Mouse (Mus musculus): ENCODE results near the gene Adipor2.

Gene Adipor2

GRCm38 (mm10) chr6:119421001-119421400 is 3.5 kb upstream of the Adipor2 start:
- no peak for DNase-seq (ENCODE audit: extremely low spot score, low spot score)

- DNase-seq (ENCODE audit: extremely low spot score, low spot score), result no peak
Measured at GRCm38 (mm10) chr6:119420357-119420756, 2.9 kb upstream of the Adipor2 start.

- no peak for DNase-seq (ENCODE audit: extremely low spot score, low spot score)
Measured at GRCm38 (mm10) chr6:119419412-119419811, 1.9 kb upstream of the Adipor2 start.

GRCm38 (mm10) chr6:119418392-119419251 is 1.1 kb upstream of the Adipor2 start:
- DNase-seq (ENCODE audit: extremely low spot score, low spot score), result peak; percentile 43

DNA sequence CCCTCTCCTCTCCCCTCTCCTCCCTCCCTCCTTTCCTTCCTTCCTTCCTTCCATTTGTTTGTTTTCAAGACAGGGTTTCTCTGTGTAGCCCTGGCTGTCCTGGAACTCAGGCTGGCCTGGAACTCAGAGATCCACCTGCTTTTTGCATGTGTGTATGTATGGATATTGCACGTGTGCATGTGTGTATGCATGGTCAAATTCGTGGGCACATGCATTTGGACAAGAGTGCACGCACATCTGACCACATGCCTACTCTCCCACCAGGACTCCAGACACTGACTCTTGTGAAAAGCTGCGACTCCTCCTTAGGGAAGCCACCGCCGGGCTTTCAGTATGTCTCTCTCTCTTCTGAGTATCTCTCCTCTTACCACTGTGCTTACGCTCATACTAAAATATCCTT is 317 bp upstream of the Adipor2 start:
- no peak for DNase-seq (ENCODE audit: extremely low spot score, low spot score)

GRCm38 (mm10) chr6:119416643-119417042 is 861 bp downstream of the Adipor2 start:
- DNase-seq (ENCODE audit: extremely low spot score, low spot score), result no peak

- no peak for DNase-seq (ENCODE audit: extremely low spot score, low spot score)
Measured at GRCm38 (mm10) chr6:119414262-119415043, 3.1 kb downstream of the Adipor2 start.

DNA sequence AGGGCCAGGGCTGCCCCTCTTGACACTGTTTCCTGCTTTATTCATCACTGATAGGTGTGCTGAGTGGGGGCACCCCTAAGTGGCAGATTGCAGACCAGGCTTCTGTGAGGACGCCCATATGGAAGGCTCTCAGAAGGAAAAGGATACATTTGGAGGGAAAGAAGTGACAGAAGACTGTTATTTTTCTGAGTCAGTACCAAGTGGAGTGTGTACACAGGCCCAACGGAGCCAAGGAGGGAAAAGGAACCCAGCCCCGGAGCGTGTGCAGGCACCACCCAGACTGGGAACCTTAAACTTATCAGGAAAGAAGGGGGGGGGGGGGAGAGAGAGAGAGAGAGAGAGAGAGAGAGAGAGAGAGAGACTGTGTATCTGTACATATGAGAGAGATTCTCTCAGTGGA is 4.9 kb downstream of the Adipor2 start:
- no peak for DNase-seq (ENCODE audit: extremely low spot score, low spot score)

DNA sequence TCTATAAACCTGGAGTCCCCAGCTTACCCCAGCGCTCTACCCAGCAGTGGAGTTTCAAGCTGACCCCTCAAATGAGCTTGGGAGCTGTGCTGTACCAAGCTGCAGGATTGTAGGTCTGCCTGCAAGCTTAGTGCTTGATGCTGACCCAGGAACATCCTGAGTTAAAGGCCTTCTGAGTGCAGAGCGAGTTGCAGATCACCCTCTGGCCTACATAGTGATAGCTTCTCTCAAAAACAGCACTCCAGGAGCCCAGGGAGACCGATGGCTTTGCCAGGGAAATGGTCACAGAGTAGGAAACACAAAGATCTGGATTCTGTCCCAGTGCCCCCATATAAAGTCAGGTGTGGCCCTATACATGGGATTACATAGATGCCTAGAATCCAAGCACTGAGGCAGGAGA is 6.0 kb downstream of the Adipor2 start:
- DNase-seq (ENCODE audit: extremely low spot score, low spot score), result no peak

DNA sequence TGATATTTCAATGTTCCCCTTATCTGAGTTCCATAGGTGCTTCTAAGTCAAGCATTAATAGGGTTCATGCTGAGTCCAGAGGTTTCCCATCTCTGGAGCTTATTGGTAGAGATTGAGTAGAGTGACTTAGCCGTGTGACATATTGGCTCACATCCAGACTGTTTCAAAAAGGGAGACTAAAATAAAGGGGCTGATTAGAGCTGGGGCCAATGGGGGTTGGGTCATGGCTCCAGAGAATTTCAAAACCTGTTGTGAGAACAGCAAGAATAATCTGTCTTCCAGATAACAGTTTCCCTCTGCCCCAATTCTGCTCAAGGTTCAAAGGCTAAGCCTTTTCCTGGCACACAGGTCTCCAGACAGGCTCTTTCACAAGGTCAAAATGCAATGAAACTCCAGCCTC is 7.7 kb downstream of the Adipor2 start:
- DNase-seq (ENCODE audit: extremely low spot score, low spot score), result no peak

DNA sequence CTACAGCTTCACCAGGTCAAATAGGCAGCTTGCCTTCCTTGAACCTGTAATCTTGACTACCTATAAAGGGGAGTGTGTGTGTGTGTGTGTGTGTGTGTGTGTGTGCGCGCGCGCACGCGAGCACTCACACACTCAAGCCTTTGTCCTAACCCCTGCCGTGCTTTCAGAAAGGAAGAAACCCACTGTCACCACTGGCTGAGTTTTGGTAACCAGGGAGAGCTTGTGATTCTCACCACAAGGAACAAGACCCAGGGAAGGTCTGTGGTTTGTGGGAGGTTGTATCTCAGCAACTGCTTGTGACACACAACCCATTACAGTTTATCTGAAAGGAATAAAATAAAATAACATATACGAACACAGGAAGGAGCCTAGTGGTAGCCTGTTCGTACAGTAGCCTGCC is 8.9 kb downstream of the Adipor2 start:
- DNase-seq (ENCODE audit: extremely low spot score, low spot score), result no peak

GRCm38 (mm10) chr6:119407818-119408217 is 9.7 kb downstream of the Adipor2 start:
- no peak for DNase-seq (ENCODE audit: extremely low spot score, low spot score)

GRCm38 (mm10) chr6:119406528-119406927 is 11.0 kb downstream of the Adipor2 start:
- DNase-seq (ENCODE audit: extremely low spot score, low spot score), result no peak

- no peak for DNase-seq (ENCODE audit: extremely low spot score, low spot score)
Measured at GRCm38 (mm10) chr6:119405310-119405709, 12.2 kb downstream of the Adipor2 start.

GRCm38 (mm10) chr6:119404854-119405253 is 12.7 kb downstream of the Adipor2 start:
- no peak for DNase-seq (ENCODE audit: extremely low spot score, low spot score)

DNA sequence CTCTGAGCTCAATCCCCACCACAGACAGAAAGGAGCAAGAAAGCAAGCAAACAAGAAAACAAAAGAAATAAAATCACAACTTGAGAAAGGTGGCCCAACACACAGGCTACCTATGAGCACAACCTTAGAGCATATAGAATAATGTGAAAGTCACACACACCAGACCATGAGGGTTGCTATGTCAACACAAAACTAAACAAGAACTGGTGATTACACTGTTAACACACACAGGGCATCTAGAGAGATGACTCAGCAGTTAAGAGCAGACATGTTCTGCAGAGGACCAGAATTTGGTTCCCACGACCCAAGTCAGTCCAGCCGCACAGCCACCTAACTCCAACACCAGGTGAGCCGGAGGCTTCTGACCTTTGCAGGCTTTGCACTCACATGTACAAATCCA is 14.5 kb downstream of the Adipor2 start:
- DNase-seq (ENCODE audit: extremely low spot score, low spot score), result no peak

DNA sequence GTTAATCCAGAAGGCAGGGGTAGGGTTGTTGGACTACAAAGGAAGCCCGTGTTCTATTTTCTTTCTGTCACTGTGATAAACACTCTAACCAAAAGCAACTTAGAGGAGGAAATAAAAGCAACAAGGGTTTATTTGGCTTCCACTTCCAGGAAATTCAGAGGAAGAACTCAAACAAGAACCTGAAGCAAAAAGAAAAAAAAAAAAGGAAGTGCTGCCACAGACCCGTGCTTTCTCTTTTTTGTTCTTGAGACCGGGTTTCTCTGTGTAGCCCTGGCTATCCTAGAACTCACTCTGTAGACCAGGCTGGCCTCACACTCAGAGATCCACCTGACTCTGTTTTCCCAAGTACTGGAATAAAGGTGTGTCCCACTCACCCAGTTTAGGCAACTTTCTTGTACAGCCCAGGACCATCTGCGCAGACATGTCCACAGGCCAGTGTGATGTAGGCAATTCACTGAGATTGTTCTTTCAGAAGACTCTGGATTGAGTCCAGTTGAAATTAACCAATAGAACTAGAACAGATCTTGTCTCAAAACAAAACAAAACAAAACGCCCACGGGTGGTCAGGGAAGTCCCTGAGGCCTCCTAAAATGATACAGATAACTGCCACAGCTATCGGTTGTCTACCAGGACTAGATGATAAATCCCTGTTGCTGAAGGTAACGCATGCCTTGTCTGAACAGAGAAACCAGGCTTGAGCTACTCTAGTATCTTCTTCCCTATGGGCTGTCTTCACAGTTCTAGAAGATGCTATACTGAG is 15.8 kb downstream of the Adipor2 start:
- DNase-seq (ENCODE audit: extremely low spot score, low spot score), result no peak

GRCm38 (mm10) chr6:119400649-119401048 is 16.9 kb downstream of the Adipor2 start:
- no peak for DNase-seq (ENCODE audit: extremely low spot score, low spot score)

- DNase-seq (ENCODE audit: extremely low spot score, low spot score), result no peak
Measured at GRCm38 (mm10) chr6:119399371-119399770, 18.1 kb downstream of the Adipor2 start.

DNA sequence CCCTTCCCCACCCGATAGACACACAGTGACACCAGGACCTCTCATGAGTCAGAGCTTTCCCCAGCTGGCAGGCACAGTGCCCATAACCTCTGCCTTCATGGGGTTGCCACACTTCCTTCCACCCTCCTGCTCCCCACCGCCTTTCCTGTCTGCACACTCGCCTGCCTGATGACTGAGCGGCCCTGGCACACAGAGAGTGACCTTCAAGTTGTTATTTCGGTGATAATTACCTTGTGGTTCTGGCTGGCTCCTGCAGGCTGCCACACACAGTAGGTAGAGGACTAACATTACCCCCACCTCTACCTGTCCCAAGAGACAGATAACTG is 21.2 kb downstream of the Adipor2 start:
- DNase-seq (ENCODE audit: extremely low spot score, low spot score), result no peak

DNA sequence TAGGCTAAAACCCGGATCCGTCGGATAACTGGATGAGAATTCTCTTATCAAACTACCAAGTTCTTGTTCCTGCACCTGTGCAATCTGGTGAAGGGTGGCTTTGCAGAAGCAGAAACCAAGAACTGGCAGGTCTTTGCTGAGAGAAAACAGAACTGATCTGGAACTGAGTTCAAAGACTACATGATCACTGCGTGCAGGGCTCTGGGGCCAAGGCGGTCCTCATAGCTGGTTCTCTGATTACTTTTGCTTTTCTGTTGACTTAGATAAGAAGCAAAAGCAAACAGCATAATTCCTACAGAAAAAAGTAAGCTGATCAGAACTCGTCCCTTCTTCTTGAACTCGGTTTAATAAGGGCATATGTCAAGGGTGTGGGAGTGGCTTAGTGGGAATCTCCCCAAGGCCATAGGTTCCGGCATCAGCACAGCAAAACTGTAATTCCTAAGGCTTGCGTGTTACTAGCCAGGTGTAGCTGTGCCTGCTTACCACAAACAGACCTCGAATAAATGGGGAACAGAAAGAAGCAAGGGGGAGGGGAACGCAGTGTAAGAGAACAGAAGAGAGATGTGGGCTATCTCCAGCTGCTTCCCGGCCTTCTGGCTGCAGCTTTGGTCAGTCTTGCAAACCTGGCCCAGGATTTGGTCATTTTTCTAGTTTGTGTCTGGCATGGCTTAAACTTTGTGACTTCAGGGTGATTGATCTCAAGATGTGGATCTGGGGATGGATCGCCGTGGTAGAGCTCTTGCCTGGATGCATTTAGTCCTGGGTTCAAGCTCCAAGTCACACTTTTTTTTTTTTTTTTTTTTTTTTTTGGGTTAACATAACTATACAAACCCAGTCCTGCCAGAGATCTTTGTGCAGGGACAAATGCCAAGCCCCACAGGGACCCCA is 21.8 kb downstream of the Adipor2 start:
- DNase-seq (ENCODE audit: extremely low spot score, low spot score), result no peak

All from neural tube, embryonic 10.5 days (tissue).